Mouse (Mus musculus): ENCODE results near the gene Ptpn5. TPM values are rescaled to one million over a fixed set of nuclear protein-coding genes. Genes with fewer than 3 reads are reported as not detected.

Gene Ptpn5
- polyA plus RNA-seq, 1 experiment: 0.61 TPM

- H3K4me3 ChIP-seq (ENCODE audit: insufficient read depth, low read depth, low read length): peak overlapping the region; percentile 79; the same call in 1 of the 2 replicates
- WGBS: 18% methylated on average over 2 of the region's 2 CpGs
These were observed 81.9 kb downstream of the Ptpn5 start for GRCm38 (mm10) chr7:47051404-47052151.

GRCm38 (mm10) chr7:47050766-47051165, 82.7 kb downstream of the Ptpn5 start:
- no peaks in the 10 kb centered on the region for H3K36me3 ChIP-seq (ENCODE audit: control insufficient read depth, insufficient read depth, low read length)
- H3K4me3 ChIP-seq (ENCODE audit: insufficient read depth, low read depth, low read length): peak overlapping the region; percentile 79
- peaks cover 21% of the 10 kb centered on the region for H3K4me1 ChIP-seq (ENCODE audit: control insufficient read depth, insufficient read depth, low read length)
- no peak for TF ChIP-seq CTCF (conservative IDR thresholded peaks at IDR 0.05; ENCODE audit: insufficient read depth, insufficient read length, low read depth, low read length)
- TF ChIP-seq POLR2A (IDR thresholded peaks at IDR 0.05; ENCODE audit: low read depth, low read length): no peak
- peak; percentile 75 for DNase-seq
- H3K27me3 ChIP-seq (replicated peaks; ENCODE audit: control insufficient read depth, insufficient read depth, low read length): no peaks in the 10 kb centered on the region
- WGBS: under 1% methylated on average over 34 of the region's 34 CpGs
- H3K27ac ChIP-seq (ENCODE audit: insufficient read depth, low read depth, low read length): peak overlapping the region; percentile 94

More at GRCm38 (mm10) chr7:47051404-47052151, 81.9 kb downstream of the Ptpn5 start:
- no peaks in the 10 kb centered on the region for H3K36me3 ChIP-seq (ENCODE audit: control insufficient read depth, insufficient read depth, low read length)
- TF ChIP-seq CTCF (conservative IDR thresholded peaks at IDR 0.05; ENCODE audit: insufficient read depth, insufficient read length, low read depth, low read length): no peak
- no peak for TF ChIP-seq POLR2A (IDR thresholded peaks at IDR 0.05; ENCODE audit: low read depth, low read length)
- peaks cover 21% of the 10 kb centered on the region for H3K4me1 ChIP-seq (ENCODE audit: control insufficient read depth, insufficient read depth, low read length)
- peak overlapping the region; percentile 94; the same call in 1 of the 2 replicates for H3K27ac ChIP-seq (ENCODE audit: insufficient read depth, low read depth, low read length)
- no peaks in the 10 kb centered on the region for H3K27me3 ChIP-seq (replicated peaks; ENCODE audit: control insufficient read depth, insufficient read depth, low read length)
- DNase-seq: peak; percentile 75

- Histone ChIP-seq H3K4me1 (ENCODE audit: control insufficient read depth, insufficient read depth, low read length) (peaks cover 21% of the 10 kb centered on the region), H3K27me3 (replicated peaks; ENCODE audit: control insufficient read depth, insufficient read depth, low read length) (no peaks in the 10 kb centered on the region), H3K4me3 (ENCODE audit: insufficient read depth, low read depth, low read length) (peak within 1 kb of the TSS; percentile 79), H3K27ac (ENCODE audit: insufficient read depth, low read depth, low read length) (peak within 1 kb of the TSS; percentile 94), H3K36me3 (ENCODE audit: control insufficient read depth, insufficient read depth, low read length) (no peaks in the 10 kb centered on the region)
- peak; percentile 97 for DNase-seq
- TF ChIP-seq CTCF (conservative IDR thresholded peaks at IDR 0.05; ENCODE audit: insufficient read depth, insufficient read length, low read depth, low read length) (no peak), POLR2A (IDR thresholded peaks at IDR 0.05; ENCODE audit: low read depth, low read length) (peak; percentile 76)
- WGBS: under 1% methylated on average over 33 of the region's 33 CpGs
These were observed 83.1 kb downstream of the Ptpn5 start, which contains the start of gene Tmem86a for GRCm38 (mm10) chr7:47050366-47050765. TSS of gene Tmem86a (plus strand) at chr7:47050601.

- WGBS: 28% methylated on average over 6 of the region's 6 CpGs
- Histone ChIP-seq H3K27ac (ENCODE audit: insufficient read depth, low read depth, low read length) (peak overlapping the region; percentile 29; the same call in 1 of the 2 replicates), H3K4me3 (ENCODE audit: insufficient read depth, low read depth, low read length) (no peak overlapping the region)
These were observed 90.5 kb downstream of the Ptpn5 start for GRCm38 (mm10) chr7:47042823-47043490.

GRCm38 (mm10) chr7:47042121-47042520, 91.4 kb downstream of the Ptpn5 start:
- Histone ChIP-seq H3K27me3 (replicated peaks; ENCODE audit: control insufficient read depth, insufficient read depth, low read length) (no peaks in the 10 kb centered on the region), H3K4me1 (ENCODE audit: control insufficient read depth, insufficient read depth, low read length) (peaks cover 13% of the 10 kb centered on the region), H3K36me3 (ENCODE audit: control insufficient read depth, insufficient read depth, low read length) (no peaks in the 10 kb centered on the region), H3K4me3 (ENCODE audit: insufficient read depth, low read depth, low read length) (no peak overlapping the region), H3K27ac (ENCODE audit: insufficient read depth, low read depth, low read length) (no peak overlapping the region)
- WGBS: 59% methylated on average over 4 of the region's 4 CpGs
- no peak for TF ChIP-seq CTCF (conservative IDR thresholded peaks at IDR 0.05; ENCODE audit: insufficient read depth, insufficient read length, low read depth, low read length)
- TF ChIP-seq POLR2A (IDR thresholded peaks at IDR 0.05; ENCODE audit: low read depth, low read length): no peak
- peak; percentile 62 for DNase-seq

More at GRCm38 (mm10) chr7:47042823-47043490, 90.5 kb downstream of the Ptpn5 start:
- H3K27me3 ChIP-seq (replicated peaks; ENCODE audit: control insufficient read depth, insufficient read depth, low read length): no peaks in the 10 kb centered on the region
- no peaks in the 10 kb centered on the region for H3K36me3 ChIP-seq (ENCODE audit: control insufficient read depth, insufficient read depth, low read length)
- peak; percentile 46 for DNase-seq
- TF ChIP-seq CTCF (conservative IDR thresholded peaks at IDR 0.05; ENCODE audit: insufficient read depth, insufficient read length, low read depth, low read length): no peak
- TF ChIP-seq POLR2A (IDR thresholded peaks at IDR 0.05; ENCODE audit: low read depth, low read length): no peak
- H3K4me1 ChIP-seq (ENCODE audit: control insufficient read depth, insufficient read depth, low read length): peaks cover 13% of the 10 kb centered on the region

- DNase-seq: no peak
- H3K27me3 ChIP-seq (replicated peaks; ENCODE audit: control insufficient read depth, insufficient read depth, low read length): no peaks in the 10 kb centered on the region
- TF ChIP-seq CTCF (conservative IDR thresholded peaks at IDR 0.05; ENCODE audit: insufficient read depth, insufficient read length, low read depth, low read length) (no peak), POLR2A (IDR thresholded peaks at IDR 0.05; ENCODE audit: low read depth, low read length) (no peak)
- no peak overlapping the region for H3K4me3 ChIP-seq (ENCODE audit: insufficient read depth, low read depth, low read length)
- no peak overlapping the region for H3K27ac ChIP-seq (ENCODE audit: insufficient read depth, low read depth, low read length)
- no peaks in the 10 kb centered on the region for H3K36me3 ChIP-seq (ENCODE audit: control insufficient read depth, insufficient read depth, low read length)
- peaks cover 13% of the 10 kb centered on the region for H3K4me1 ChIP-seq (ENCODE audit: control insufficient read depth, insufficient read depth, low read length)
- WGBS: 84% methylated on average over 3 of the region's 3 CpGs
These were observed 91.8 kb downstream of the Ptpn5 start for GRCm38 (mm10) chr7:47041706-47042105.

GRCm38 (mm10) chr7:47035426-47035825, 98.1 kb downstream of the Ptpn5 start:
- no peak overlapping the region for H3K4me3 ChIP-seq (ENCODE audit: insufficient read depth, low read depth, low read length)

More at GRCm38 (mm10) chr7:47035426-47035825, 98.1 kb downstream of the Ptpn5 start:
- WGBS: 70% methylated on average over 8 of the region's 8 CpGs
- DNase-seq: no peak
- no peak for TF ChIP-seq POLR2A (IDR thresholded peaks at IDR 0.05; ENCODE audit: low read depth, low read length)
- no peak for TF ChIP-seq CTCF (conservative IDR thresholded peaks at IDR 0.05; ENCODE audit: insufficient read depth, insufficient read length, low read depth, low read length)
- H3K27ac ChIP-seq (ENCODE audit: insufficient read depth, low read depth, low read length): no peak overlapping the region
- no peaks in the 10 kb centered on the region; the same call in 1 of the 2 replicates for H3K4me1 ChIP-seq (ENCODE audit: control insufficient read depth, insufficient read depth, low read length)
- no peaks in the 10 kb centered on the region for H3K27me3 ChIP-seq (replicated peaks; ENCODE audit: control insufficient read depth, insufficient read depth, low read length)
- H3K36me3 ChIP-seq (ENCODE audit: control insufficient read depth, insufficient read depth, low read length): no peaks in the 10 kb centered on the region

All from kidney, adult 2 months (tissue).